Mouse (Mus musculus): ENCODE results near the gene Gramd1b.

Gene Gramd1b

DNA sequence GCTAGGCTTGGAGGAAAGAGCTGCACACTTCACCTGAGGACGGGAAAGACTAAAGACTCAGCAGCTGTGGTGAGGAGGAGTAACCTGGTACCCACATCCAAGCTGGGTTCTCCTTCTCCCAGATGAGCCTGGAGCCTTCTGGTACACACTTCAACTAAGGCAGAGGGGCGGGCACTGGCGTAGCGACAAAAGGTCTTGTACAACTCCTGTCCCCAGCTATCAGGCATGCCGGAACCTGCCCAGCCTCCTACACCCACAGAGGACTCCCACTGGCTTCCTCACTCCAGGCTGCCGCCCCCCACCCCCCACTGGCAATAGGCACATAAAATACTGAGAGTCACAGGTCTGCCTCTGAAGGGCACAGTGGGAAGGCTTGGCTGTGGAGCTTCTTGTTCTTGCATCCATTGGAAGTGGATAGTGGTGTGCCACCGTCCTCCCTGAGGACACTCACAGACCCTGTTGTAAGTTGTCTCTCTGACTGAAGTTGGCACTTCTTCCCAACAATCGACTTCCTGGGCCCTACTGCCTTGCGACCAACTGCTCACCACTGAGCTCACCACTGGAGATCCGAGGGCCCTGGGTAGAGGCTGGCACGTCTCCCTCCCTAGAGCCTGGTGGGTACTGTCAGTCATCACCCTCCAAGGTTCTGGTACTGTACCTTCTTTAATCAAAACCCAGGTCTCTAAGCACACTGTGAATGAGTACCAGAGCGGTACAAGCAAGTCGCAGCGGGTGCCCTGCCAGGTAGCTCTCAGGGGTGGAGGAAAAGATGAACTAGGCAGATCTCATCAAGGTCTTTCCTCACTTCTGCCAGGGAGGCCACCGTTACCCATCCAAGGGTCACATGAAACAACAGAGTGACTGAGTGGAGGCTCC is 199.5 kb downstream of the Gramd1b start:
- no peak for DNase-seq

DNA sequence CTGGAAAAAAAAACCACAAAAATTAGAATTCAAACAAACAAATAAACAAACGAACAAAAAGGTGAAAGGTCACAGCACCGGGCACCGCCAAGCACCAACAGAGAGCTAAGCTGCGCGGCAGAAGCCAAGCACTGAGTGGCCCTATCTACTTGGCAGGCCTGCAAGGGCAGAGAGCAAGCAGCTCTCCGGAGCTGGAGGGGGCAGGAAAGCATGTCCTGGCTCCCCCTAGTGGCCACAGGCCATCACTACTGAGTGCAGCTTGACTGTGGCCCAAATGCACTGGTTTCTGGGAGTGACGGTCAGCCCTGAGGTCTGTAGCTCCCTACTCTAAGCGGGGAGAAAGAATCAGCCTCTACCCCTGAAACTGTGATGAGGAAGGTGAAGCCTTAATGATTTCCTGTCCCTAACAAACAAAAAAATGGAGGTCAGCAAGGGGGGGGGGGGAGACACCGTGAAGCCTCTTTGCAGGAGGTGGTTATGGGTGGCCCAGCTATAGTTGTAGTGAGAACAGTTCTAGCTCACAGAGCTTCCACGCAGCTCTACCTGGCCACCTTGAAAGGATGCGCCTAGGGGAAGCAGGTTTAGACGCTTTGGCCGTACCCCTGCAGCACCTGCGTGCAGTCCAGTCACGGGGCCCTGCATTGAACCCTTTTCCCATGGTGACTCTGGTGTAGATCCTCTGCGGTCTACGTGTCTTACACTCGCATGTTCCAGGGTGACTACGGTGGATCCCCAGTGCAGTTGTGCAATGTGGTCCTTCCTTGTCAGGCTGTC is 200.4 kb downstream of the Gramd1b start:
- peak; percentile 93 for DNase-seq

DNA sequence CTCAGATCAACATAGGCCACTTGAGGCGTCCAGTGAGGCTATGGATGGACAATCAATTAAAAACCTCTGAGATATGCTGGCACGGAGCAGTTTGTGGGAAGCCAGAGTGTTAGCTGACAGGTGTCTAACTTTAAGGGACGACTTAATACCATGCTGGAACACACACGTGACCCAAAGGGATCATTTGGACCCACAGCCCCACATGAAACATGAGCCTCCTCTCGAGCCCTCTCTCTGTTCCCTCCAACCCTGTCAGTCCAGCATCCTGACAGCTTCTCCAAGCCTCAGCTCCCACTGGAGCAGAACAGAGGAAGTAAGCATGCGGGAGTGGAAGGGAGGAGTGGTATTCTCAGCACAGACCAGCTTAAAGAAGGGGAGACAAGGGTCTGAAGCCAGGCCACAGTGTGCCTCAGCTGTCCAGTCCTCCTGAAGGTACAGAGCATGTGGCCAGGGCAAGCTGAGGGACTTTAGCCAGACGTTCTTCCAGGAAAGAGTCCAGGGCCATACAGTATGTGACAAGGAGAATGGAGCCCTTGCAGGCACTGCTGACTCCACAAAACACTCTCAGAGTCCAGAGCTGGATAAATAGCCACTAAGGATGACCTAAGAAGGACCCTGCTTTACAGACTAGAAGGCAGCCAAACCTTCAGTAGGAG is 204.8 kb downstream of the Gramd1b start:
- DNase-seq: no peak

DNA sequence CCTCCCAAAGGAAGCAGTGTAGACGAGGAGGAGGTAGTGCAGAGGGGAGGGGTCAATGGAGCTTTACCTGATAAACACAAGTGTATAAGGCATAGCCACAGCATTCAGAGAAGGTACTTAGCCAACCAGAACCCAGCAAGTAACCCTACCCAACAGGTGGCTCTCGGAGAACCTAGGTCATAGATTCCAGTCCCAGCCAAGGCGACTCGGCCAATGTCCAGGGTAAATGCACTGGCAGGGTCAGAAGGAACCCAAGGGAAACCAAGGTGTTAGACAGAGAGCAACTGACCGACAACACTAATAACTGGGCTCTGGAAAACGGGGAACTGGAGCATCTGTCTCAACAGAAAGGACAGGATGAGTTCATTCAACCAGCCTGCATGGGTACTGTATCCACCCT is 206.4 kb downstream of the Gramd1b start:
- no peak for DNase-seq

DNA sequence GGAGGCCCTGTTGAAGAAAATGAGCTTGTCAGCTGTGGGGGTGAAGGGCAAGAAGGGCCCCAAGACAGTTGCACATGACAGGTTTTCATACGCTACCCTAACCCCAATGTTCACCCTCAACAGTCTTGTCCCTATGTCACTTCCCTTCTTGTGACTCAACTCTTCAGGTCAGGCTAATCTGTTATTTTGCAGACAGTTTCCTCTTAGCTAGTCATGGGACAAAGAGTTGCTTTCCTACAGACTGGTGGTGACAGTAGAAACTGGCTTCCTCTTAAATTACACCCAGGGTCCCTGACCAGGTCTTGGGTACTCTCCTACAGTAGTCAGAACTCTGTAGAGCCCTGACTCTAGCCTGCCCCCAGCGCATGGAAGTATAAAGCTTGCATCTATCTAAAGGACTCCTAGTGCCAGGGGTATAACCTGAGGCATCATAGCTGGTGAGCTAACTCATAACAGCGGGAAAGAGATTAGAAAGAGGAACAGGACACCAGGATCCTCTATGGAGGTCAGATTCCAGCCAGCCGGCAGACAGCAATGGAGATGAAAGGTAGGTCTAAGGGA is 206.9 kb downstream of the Gramd1b start:
- DNase-seq: no peak

DNA sequence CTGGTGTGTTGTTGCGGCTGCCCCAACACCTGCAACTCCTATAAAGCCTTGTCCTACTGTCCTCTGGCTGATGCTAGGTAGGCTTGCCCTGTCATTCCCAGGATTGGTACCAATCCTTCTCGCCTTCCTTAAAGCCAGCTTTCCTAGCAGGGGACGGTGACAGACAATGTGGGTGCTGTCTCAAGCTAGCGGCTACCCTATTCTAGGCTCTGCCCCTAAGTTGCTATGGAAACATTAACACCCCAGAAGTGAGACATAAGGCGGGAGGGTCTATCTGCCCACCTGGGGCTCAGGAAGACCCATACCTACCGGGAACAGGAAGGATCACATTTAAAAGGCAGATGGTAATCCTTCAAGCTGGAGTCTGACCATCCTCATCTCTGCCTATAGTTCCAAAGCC is 207.4 kb downstream of the Gramd1b start:
- DNase-seq: no peak

DNA sequence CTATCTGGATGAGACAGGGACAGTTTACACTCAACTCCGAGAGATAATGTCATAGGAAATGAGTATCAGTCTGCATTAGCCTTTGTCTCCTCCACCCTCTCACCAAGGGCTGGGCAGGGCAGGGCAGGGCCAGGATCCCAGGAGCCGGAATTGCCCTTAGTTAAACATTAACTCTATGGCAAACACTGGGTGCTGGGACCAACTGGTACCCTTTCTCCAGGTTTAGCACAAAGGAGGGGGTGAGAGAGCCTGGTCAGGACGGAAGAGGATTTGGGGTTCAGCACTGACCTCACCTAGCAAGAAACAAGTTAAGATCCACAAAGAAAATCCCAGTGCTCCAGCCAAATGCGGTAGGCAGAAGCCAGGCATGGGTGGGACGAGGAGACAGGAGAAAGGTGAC is 208.0 kb downstream of the Gramd1b start:
- peak; percentile 64 for DNase-seq

DNA sequence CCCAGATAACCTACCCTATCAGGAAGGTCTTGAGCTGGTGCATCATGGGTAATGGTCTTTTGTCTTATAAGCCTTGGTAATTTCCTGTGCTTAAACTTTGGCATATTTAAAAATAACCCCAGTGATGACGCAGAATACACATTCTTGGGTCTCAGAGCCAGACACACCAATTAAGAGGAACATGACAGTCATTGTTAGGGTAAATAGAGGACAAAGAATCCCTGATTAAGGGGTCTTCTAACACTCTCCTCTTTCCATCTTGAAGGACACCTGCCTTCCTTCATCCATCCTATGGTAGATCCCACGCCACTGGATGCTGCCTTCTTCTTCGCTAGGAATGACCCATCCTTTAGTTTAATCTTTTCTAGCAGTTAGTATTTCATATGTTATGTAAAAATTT is 208.8 kb downstream of the Gramd1b start:
- DNase-seq: no peak

DNA sequence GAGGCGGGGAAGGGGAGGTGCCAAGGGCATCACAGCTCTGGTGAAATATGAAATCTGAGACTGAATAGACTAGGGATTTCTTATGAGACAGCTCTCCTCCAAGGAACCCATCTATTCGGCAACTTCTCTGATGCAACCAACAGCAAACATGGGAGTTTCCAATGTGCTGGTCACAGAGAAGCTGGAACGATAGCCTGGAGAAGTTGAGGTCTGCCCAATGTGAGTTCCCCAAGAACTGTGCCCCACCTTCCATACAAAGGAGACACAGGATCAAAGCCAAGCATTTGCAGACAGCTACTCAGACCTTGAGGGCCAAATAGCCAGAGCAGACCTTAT is 209.5 kb downstream of the Gramd1b start:
- DNase-seq: no peak

DNA sequence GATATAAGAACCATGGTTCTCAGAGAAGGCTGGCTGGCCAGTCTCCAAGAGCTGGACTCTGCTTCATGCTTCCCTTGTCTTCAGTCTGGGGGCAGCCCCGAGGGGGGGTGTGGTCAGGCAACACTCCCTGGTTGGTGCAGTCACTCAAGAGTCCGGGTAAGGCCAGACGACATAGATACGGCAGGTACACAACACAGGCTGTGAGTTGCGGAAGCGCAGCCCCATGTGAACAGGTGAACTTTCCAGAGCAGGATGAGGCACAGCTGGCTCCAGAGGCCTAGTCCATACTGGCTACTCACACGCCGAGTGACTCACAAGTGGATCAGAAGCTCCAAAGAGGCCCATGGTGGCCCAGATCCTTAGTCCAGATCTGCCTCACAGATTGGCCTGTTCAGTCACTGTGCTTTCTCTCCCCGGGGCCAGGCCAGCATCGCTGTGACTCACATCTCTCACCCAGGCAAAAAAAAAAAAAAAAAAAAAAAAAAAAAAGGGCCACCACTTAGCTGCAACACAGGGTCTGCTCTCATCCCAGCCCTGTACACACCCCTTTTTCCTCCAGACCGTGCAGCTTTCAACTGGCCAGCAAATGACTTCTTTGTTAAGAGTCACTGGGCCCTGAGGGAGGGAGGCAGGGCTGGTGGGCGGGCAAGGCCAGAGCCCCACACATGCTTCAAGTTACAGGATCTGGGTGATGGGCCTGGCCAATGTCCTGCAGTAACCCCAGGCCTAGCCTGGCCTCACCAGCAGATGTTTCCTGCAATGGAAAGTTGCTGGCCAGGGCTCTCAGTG is 210.1 kb downstream of the Gramd1b start:
- DNase-seq: peak; percentile 89

DNA sequence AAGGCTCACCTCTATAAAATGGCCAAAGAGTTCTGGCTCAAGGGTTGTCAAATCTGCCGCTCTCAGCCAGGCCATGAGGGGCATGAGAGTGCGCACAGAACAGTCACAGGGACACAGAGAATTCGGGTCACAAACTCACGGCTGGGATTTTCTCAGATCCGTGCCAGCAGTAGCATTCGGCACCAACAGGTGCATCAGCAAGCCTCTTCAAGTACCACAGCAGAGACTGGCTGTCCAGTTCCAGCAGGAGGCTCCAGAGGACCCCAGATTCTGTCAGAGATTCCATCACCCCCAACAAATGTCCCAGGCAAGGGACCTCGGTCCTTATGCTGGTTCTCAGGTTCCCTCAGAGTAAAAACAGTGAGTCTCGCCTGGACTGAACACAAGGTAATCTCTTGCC is 210.8 kb downstream of the Gramd1b start:
- DNase-seq: no peak

DNA sequence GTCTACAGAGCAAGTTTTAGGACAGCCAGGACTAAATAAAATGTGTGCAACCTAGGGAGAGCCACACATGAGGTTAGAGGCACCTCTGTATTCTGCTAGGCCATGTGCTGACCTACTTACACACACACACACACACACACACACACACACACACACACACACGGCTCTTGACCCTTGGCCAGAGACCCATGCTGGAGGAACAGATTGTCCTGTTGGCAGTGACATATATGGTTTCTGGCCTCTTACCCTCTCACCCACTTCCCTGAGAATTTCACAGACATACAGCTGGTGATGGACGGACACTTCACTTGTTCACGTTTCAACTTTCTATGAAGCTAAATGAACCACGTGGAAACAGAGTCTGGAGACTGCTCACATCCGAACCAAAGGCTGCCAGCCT is 212.4 kb downstream of the Gramd1b start:
- no peak for DNase-seq

DNA sequence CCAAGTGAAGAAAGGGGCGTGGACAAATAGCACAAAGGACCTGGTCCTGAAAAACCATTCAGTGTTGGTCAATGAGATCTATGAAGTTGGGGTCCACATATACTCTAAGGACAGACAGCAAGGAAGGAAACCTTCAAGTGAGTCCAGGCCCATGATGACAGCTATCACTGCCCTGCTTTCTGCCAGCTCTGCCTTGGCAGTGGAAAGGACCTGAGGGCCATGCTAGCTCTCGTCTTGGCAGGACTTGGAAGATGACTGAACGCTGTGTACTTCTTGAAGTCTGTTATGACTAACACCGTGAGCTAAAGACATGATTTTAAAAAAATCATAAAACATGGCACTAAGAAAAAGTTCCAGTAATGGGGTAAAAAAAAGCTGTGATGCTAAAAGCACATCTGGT is 213.4 kb downstream of the Gramd1b start:
- no peak for DNase-seq

DNA sequence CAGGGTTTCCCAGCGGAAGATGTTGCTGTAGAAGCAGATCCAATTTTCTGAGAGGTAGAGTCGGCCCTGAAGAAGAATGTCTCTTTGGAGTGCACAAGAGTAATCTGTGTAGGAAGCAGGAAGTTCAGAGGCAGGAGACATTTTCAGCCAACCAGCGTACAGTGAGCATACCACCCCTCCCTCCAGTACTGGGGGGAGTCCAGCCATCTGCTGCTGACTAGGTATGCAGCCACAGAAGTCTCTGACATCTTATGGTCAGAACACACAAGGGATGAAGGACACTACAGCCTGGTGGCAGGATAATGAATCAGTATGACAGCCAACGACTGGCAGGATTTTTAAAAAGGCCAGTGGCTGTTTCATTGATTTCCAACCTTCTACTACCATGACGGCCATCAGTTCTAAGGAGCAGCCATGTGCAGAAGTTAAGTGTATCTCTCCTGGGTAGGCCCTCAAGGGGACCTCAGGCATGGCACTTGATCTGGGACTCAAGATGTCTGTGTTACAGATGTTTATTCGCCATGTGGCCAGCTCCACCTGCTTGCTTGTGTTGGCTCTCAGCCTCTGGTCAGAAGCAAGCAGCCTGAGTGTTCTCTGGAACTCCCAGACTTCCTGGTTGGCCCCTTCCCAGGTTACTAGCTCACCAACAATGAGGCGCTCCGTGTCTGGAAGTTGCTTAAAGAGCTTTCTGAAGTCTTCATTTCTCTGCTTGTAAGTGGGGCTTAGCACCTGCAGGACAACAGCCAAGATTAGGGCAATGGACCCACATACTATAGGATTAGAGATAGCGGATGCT is 214.1 kb downstream of the Gramd1b start:
- peak; percentile 40 for DNase-seq

DNA sequence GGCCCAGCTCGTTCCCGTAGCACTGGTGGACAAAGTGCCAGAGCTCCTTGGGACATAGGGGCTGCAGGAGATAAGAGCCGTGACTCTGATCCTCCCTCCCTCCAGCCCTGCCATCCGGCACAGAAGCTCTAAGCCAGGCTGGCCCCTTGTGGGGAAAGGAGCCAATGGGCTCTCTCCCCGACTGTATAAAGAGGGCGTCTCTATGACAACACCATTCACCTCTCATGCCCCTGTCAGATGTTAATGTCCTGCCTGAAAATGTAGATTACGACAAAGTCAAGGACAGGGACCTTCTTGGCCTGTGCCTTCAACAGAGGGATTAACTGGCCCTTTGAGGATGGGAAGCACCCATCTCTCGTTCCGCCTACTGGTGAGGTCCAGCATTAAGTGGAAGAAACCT is 219.4 kb downstream of the Gramd1b start:
- no peak for DNase-seq

DNA sequence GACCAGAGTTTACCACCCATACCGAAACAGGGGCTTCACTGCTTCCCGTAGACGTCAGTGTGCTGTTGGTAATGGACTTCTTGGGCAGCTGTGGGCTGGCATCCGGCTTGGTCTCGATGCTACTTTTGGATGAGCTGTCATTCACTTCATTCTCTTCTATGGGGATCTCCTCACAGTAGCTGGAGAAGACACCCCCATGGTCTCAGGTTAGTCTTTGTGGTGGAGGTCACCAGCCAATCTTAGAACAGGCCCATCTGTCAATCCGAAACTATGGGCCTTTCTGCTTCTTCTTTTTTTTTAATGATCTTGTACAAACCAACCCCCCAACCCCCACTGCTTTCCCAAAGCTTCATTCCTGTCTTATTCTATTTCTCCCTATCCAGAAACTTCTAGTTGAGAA is 221.3 kb downstream of the Gramd1b start:
- DNase-seq: no peak

DNA sequence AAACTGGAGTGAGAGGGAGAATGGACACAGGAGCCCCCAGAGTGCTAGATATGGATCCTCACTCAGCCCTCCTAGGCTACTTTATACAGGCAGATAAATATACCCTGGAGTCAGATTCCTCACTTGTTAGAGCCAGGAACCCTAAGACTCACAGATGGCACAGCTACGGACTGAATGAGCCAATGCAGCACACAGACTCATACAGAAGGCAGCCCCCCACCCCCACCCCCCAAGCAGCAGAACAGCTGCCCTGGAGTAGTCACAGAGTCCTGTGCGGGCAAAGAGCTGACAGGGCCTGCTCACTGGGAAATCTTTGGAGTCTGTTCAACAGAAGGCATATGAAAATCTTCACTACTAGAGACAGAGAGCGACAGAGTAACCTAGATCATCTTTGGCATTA is 223.9 kb downstream of the Gramd1b start:
- no peak for DNase-seq

DNA sequence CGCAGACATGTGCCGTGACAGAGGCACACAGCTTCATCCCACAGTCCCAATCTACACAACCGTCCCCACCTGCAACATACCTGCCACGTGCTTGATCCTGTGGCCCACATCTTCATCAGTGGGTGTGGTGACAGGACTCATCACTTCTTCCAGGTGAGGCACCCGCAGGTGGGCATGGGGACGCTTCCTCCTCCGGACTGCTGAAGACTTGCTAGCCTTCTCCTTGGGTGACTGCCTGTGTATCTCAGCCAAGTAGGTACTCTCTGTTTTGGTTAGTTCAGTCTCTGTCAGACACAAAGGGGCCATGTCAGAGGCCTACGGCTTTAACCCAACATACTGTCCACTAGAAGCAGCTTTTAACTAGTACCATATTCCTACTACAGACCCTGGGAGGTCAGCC is 226.9 kb downstream of the Gramd1b start:
- no peak for DNase-seq

DNA sequence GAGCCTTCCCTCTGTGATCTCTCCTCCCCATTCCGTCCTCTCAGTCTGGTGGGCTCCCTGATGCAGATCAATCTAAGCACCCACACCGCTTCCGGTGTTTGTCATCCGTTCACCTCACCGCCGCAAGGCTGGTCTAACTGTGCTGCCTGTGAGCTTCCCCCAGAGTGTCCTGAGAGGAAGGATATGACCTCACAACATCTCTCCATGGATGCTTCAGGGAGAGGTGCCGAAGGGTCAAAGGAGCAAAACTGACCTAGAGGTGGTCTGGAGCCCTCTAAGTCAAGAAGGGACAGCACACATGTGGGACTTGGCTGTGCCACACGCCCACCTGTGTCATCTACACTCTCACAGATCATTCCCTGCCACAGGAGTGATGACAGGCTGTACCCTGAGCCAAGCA is 228.8 kb downstream of the Gramd1b start:
- no peak for DNase-seq

DNA sequence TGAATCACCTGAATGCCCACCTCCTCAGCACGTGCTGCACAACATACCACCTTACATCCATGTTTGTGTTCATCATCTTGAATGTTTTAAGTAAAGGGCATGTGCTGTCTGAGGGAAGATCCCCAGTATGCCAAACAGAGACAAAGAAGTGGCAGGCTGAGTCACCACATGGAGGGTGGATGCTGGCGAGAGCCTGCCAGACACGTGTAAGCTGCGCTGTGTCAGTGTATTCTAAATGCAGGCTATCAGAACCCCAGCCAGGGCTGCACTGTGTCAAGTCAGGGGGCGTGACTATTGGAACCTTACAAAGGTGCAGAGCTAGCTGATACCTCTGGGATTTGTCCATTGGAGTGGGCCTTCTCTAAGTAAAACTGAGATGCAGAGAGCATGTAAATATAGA is 229.7 kb downstream of the Gramd1b start:
- DNase-seq: no peak

DNA sequence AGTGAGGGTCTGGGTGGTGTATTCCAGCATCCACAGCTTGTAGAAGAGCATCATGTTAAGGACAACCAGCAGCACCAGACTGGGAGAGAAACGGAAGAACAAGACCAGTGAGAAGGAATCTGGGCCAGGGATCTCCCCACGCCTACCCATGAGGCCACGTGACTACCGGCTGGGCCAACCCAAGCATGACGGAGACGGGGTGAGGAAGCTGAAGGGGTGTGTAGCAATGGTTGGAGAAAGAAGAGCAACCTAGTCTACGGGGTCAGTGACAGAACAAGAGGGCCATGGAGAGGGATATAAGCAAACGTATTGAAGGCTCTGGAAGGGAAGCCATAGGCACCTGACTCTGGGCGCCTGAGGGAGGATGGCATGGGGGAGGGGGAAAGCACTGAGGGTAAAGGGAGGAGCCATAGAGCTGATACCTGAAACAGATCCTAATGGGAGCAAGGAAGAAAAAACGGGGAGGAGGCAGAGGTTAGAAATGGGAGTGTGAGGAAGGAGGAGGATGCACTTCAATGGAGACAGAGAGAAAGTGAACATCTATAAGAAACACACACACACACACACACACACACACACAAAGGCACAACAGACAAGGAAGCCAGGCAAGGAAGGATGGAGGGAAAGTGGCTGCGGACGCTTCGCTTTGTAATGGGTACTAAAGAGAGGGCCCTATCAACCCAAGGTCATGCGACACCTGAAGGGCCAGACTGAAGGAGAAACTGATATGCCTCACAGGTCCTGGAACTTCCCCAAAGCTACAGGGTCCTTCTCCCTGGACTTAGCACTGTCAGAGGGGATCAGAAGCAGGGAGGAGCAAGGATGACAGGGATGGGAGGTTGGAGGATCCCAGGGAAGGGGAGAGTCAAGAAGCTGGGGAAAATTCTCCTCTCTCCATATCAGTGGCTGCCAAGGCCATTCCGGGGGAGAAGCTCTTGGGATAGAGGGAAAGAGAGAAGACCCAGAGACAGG is 230.9 kb downstream of the Gramd1b start:
- peak; percentile 24 for DNase-seq
